Mouse (Mus musculus): ENCODE measurements around the gene Sucla2.
A peak's percentile ranks its signal among the peaks of the same experiment; 100 is the strongest.
"Not testable (repeated sequence)": the region's sequence is repeated elsewhere in the genome, so short reads cannot be mapped to it uniquely, and the experiment has no call there.

Sucla2 gene

GRCm38 (mm10) chr14:73509765-73510423, 15.2 kb upstream of the Sucla2 start, which contains the start of gene Med4:
TSS of gene Med4 (plus strand) at chr14:73510025.
- DNase-seq: peak; percentile 91

DNA sequence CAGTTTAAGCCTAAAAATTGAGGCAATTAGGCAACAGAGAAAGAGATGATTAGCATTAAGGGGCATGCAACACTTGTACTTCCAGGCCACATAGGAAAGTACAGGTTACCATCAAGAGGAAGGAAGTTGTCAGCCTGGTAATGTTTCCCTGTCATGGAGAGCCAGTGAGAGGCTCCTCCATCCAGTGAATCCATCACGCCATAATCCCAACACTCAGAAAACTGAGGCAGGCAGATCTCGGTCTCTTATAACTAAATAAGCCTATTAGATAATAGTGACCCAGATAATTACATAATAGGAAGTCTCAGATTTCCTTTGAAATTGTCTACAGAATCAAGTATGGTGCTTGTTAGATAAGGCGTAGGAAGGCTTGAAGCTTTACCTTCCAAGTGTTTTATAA, 983 bp upstream of the Sucla2 start:
- DNase-seq: no peak

DNA sequence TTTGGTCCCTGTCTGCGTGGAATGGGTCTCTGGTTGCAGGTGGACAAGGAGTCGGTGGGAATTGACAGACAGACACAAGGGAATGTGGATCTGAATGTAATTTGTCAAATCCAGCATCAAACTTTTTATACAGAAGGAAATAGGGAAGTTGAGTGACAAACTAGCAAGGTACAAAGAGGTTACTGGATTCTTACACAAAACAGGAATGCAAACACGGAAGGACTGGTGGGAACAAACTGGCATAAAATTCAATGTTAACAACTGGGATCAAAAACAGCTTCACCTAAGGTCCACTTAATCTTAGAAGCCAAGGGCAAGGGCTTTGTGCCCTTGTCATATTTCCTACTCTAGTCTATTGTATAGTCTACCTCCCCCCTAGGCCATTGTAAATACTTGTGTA, 3.5 kb downstream of the Sucla2 start:
- DNase-seq: not testable (repeated sequence)

GRCm38 (mm10) chr14:73533755-73534465, 8.8 kb downstream of the Sucla2 start:
- no peak for DNase-seq

GRCm38 (mm10) chr14:73535641-73536040, 10.5 kb downstream of the Sucla2 start:
- DNase-seq: no peak

- DNase-seq: no peak
Measured at GRCm38 (mm10) chr14:73543781-73544180, 18.7 kb downstream of the Sucla2 start.

DNA sequence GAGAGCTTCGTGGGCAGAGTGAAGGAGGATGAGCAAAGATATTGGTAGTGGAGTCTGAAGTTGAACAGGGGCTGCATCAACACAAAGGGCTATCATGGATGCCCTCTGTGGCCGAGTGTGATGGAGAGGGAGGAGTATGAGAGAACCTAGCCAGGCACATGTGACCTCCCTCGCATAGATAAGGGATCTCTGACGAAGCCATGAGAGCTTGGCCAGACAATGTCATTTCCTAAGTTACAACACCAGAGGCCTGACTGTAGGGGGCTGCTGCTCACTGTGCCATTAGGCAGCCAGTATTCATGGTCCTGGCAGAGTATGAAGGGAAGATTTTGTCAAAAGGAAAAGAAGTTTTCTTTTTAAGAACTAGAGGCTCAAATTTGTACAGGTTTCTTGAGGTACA, 21.9 kb downstream of the Sucla2 start:
- DNase-seq: no peak

GRCm38 (mm10) chr14:73548051-73548450, 22.9 kb downstream of the Sucla2 start, which contains the start of gene Nudt15:
TSS of gene Nudt15 (minus strand) at chr14:73548242.
- no peak for DNase-seq

DNA sequence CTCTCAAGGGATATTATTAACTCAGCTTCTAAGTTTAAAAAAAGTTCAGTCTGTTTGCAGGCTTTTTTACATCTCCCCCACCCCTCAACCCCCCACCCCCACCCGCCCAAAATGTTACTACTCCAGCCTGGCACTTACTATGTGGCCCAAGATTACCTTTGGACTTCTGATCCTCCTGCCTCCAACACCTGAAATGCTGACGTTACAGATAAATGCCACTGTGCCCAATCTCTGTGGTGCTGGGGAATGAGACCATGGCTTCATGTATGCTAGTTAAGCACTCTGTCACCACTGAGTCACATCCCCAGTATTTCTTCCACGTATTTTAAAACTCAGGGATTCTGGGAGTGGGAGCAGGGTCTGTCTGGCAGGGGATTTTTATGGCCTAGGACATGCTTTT, 25.2 kb downstream of the Sucla2 start:
- DNase-seq: no peak

- no peak for DNase-seq
Measured at GRCm38 (mm10) chr14:73550732-73551131, 25.6 kb downstream of the Sucla2 start.

- no peak for DNase-seq
Measured at GRCm38 (mm10) chr14:73551164-73551563, 26.0 kb downstream of the Sucla2 start.

DNA sequence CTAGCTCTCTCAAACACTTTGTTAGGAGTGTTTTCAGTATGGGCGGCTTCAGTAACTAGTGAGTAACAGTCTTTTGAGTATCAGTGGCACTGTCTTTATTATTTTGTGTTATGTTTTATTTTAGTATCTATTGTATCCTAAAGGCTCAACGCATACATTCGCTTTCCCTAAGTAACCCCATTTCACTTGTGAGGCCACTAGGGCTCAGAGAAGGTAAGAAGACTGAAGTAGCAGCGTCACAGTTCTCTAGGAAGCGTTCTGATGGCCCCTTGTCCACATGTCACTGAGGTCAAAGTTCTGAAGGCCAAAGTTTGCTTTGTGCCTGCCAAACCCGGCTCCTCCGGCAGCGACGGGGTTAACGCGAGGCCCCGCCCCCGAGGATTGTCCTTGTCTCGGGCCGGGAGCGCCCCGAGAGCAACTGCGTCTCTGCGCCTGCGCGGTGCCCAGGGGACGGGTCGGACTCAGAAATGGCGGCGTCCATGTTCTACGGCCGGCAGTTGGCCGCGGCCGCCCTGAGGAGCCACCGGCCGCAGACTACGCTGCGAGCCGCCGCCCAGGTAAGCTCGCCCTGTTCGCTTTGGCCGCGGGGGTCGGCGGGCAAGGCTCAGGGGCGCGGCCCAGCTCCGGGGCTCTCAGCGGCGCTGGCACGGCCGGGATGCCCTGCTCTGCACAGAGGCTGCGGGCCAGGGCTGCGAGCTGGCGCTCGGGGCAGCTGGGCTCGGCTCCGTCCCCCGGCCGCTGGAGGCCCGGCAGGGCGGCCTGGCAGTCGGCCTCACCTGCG, 27.4 kb downstream of the Sucla2 start:
- DNase-seq: peak; percentile 92

GRCm38 (mm10) chr14:73553122-73553696, 28.1 kb downstream of the Sucla2 start:
- no peak for DNase-seq

DNA sequence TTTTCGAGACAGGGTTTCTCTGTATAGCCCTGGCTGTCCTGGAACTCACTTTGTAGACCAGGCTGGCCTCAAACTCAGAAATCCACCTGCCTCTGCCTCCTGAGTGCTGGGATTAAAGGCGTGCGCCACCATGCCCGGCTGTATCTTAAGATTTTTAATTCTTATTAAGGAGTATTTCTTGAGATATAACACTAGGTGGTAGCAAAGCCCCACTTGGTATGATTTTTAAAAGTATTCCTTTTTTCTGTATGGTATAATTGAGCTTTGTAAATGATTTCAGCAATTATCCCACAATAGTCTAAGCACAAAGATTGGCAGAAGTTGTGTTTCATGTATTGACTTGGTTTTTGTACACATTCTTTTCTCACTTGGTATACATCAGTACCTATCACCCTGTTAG, 44.7 kb downstream of the Sucla2 start:
- DNase-seq: not testable (repeated sequence)

- DNase-seq: no peak
Measured at GRCm38 (mm10) chr14:73571143-73571542, 46.0 kb downstream of the Sucla2 start.

DNA sequence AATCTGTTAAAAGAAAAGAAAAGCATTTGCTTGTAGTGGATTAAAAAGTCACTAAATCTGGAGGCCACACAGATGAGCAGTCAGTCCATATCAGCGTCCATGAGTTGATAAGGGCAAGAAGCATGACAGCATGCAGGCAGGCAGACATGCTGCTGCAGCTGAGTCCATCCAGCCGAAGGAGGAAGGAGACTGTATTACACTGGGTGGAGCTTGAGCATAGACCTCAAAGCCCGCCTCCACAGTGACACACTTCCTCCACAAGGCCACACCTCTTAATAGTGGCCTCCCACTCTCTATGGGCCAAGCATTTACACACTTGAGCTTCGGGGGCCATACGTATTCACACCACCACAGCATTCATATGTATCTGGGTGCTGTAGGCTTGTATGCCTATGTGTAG, 48.9 kb downstream of the Sucla2 start:
- DNase-seq: no peak

DNA sequence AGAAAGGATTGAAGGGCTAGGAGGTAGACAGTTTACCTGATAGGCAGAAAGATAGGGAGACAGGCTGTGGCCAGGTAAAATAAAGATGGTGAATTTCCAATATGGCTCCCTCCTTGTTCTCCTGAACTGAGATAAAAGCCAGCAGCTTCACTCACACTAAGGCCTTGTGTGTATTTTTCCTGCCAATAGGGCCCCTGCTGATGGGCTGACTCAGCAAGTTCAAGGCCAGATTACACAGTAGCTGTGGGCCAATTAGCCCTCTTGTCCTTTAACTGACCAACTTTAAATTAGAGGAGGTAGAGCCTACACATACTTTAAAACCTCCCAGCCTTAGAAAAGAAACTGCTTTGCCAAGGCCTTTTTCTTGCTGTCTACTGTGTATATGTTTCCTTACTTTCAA, 51.2 kb downstream of the Sucla2 start:
- DNase-seq: no peak

- DNase-seq: no peak
Measured at GRCm38 (mm10) chr14:73588080-73588479, 63.0 kb downstream of the Sucla2 start.

GRCm38 (mm10) chr14:73592166-73592565, 67.0 kb downstream of the Sucla2 start:
- no peak for DNase-seq

- DNase-seq: no peak
Measured at GRCm38 (mm10) chr14:73599720-73600119, 74.6 kb downstream of the Sucla2 start.

- DNase-seq: no peak
Measured at GRCm38 (mm10) chr14:73607732-73608131, 82.6 kb downstream of the Sucla2 start.

DNA sequence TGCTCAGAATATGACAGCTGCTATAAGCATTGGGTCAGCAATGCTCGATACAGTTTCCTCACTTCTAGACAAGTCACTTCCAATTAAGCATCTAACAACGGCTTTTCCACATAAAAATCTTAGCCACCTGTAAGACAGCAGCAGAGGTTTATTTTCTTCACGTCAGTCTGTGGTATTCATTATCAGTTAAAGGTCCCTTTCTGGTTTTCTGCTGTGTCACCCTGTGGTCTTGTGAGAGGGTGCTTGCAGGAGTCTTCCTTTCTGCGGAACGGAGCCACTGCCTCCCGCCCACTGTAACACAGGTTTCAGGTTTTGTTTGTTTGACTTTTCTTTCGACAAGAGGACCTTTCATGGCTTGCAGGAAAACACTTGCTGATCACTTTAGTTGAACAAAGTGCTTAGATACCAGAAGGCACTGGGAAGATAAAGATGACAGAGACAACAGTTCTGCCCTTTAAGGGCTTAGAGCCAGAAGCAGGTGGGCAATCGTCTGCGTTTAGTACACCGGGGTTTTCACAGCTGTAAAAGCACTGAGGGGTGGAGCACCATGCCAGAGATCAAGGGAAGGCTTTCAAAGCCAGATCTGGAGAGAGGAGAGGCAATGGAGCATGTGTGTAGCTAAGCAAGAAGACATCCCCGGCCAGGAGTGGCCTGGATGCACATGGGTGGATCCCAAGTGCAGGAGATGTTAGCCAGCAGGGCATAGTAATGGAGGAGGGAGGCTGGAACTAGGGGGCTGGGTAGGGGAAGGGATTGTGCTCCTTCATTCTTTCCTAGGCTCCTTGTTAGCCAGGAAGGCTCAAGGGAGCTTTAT, 83.8 kb downstream of the Sucla2 start:
- no peak for DNase-seq

Data from right cerebral cortex, postnatal 25 days (tissue).